Comparison of ENCODE assay signal across 8 mouse cellular contexts in genomic region chr19:25610015-25610410, GRCm38 (mm10). TPM values are rescaled to one million over a fixed set of nuclear protein-coding genes. Genes with fewer than 3 reads are reported as not detected.
DNase-seq lines count a peak whose midpoint lies in the region; ATAC-seq and TF ChIP-seq lines count a peak whose summit lies in the region.

Dmrt3 (plus strand) TSS chr19:25610301.

- 0% methylated on average over 19 of the region's 29 CpGs for WGBS in kidney, postnatal 0 days
- WGBS in embryonic facial prominence, embryonic 11.5 days = under 1% methylated on average over 26 of the region's 29 CpGs
- 1% methylated on average over 26 of the region's 29 CpGs for WGBS in intestine, embryonic 16.5 days
- WGBS in neural tube, embryonic 15.5 days = under 1% methylated on average over 25 of the region's 29 CpGs

- peak within 1 kb of the TSS; percentile 58 for H3K4me2 ChIP-seq in kidney, postnatal 0 days (ENCODE audit: low read length)
- peak within 1 kb of the TSS; percentile 59 for H3K4me2 ChIP-seq in embryonic facial prominence, embryonic 11.5 days (ENCODE audit: low read depth, low read length)
- H3K4me2 ChIP-seq in intestine, embryonic 16.5 days (ENCODE audit: low read depth, low read length) = peak within 1 kb of the TSS; percentile 61
- peak within 1 kb of the TSS; percentile 49 for H3K4me2 ChIP-seq in neural tube, embryonic 15.5 days

- H3K27ac ChIP-seq in kidney, postnatal 0 days = no peak within 1 kb of the TSS
- no peak within 1 kb of the TSS for H3K27ac ChIP-seq in embryonic facial prominence, embryonic 11.5 days (replicated peaks; ENCODE audit: low read depth, low read length)
- H3K27ac ChIP-seq in intestine, embryonic 16.5 days (ENCODE audit: low read length) = no peak within 1 kb of the TSS
- no peak within 1 kb of the TSS for H3K27ac ChIP-seq in neural tube, embryonic 15.5 days (replicated peaks)

- peaks cover 22% of the 10 kb centered on the region; the same call in 1 of the 2 replicates for H3K4me1 ChIP-seq in kidney, postnatal 0 days (replicated peaks; ENCODE audit: insufficient read depth, low read length)
- peaks cover 17% of the 10 kb centered on the region for H3K4me1 ChIP-seq in embryonic facial prominence, embryonic 11.5 days (ENCODE audit: control insufficient read depth, insufficient read depth, low read length)
- peaks cover 23% of the 10 kb centered on the region for H3K4me1 ChIP-seq in intestine, embryonic 16.5 days (ENCODE audit: control insufficient read depth, insufficient read depth, low read length)
- peaks cover 23% of the 10 kb centered on the region for H3K4me1 ChIP-seq in neural tube, embryonic 15.5 days

- H3K9me3 ChIP-seq in kidney, postnatal 0 days (replicated peaks; ENCODE audit: low read length) = no peaks in the 10 kb centered on the region
- H3K9me3 ChIP-seq in embryonic facial prominence, embryonic 11.5 days (replicated peaks; ENCODE audit: control insufficient read depth, low read length) = no peaks in the 10 kb centered on the region
- H3K9me3 ChIP-seq in intestine, embryonic 16.5 days (ENCODE audit: control insufficient read depth, low read length) = no peaks in the 10 kb centered on the region
- H3K9me3 ChIP-seq in neural tube, embryonic 15.5 days (replicated peaks) = no peaks in the 10 kb centered on the region

- no peak for ATAC-seq in kidney, postnatal 0 days (replicated peaks; ENCODE audit: low FRiP score, low read depth)
- peak; percentile 64 for ATAC-seq in embryonic facial prominence, embryonic 11.5 days (replicated peaks; ENCODE audit: insufficient number of reproducible peaks, low FRiP score, low TSS enrichment, low read depth)
- ATAC-seq in intestine, embryonic 16.5 days = no peak
- ATAC-seq in neural tube, embryonic 15.5 days (ENCODE audit: low FRiP score) = peak; percentile 33; the same call in 1 of the 2 replicates

- no peak for DNase-seq in kidney, postnatal 0 days (ENCODE audit: low spot score)
- DNase-seq in kidney, postnatal 36 days = no peak
- DNase-seq in embryonic facial prominence, embryonic 11.5 days (ENCODE audit: low spot score) = no peak
- DNase-seq in cerebellum, adult 11-12 months = no peak
- no peak for DNase-seq in c-Kit-positive CD71-positive TER-119-positive erythroid progenitor cells, embryonic 14.5 days (ENCODE audit: low spot score)
- no peak for DNase-seq in adrenal gland, adult 2 months

- no peak within 1 kb of the TSS for H3K9ac ChIP-seq in kidney, postnatal 0 days (ENCODE audit: low read depth, low read length)
- H3K9ac ChIP-seq in embryonic facial prominence, embryonic 11.5 days (replicated peaks; ENCODE audit: low read length) = peak within 1 kb of the TSS; percentile 28; the same call in 1 of the 2 replicates
- peak within 1 kb of the TSS; percentile 4; the same call in 1 of the 2 replicates for H3K9ac ChIP-seq in intestine, embryonic 16.5 days (ENCODE audit: low read depth, low read length)
- no peak within 1 kb of the TSS for H3K9ac ChIP-seq in neural tube, embryonic 15.5 days (replicated peaks)

- H3K4me3 ChIP-seq in kidney, postnatal 0 days (replicated peaks; ENCODE audit: low read depth, low read length) = peak within 1 kb of the TSS; percentile 40
- peak within 1 kb of the TSS; percentile 33 for H3K4me3 ChIP-seq in embryonic facial prominence, embryonic 11.5 days (ENCODE audit: low read depth, low read length)
- peak within 1 kb of the TSS; percentile 45 for H3K4me3 ChIP-seq in intestine, embryonic 16.5 days (ENCODE audit: low read length)
- peak within 1 kb of the TSS; percentile 28 for H3K4me3 ChIP-seq in neural tube, embryonic 15.5 days (replicated peaks)

- H3K27me3 ChIP-seq in kidney, postnatal 0 days (ENCODE audit: insufficient read depth, low read length) = peaks cover 95% of the 10 kb centered on the region
- H3K27me3 ChIP-seq in embryonic facial prominence, embryonic 11.5 days (ENCODE audit: control insufficient read depth, insufficient read depth, low read length) = peaks cover 81% of the 10 kb centered on the region
- peaks cover 88% of the 10 kb centered on the region for H3K27me3 ChIP-seq in intestine, embryonic 16.5 days (replicated peaks; ENCODE audit: control insufficient read depth, insufficient read depth, low read length)
- peaks cover 91% of the 10 kb centered on the region for H3K27me3 ChIP-seq in neural tube, embryonic 15.5 days (replicated peaks)

- no peak for TF ChIP-seq CTCF in kidney, postnatal 0 days (IDR thresholded peaks at IDR 0.05; ENCODE audit: low read depth)

- H3K36me3 ChIP-seq in kidney, postnatal 0 days (ENCODE audit: insufficient read depth, low read length) = no peaks in the 10 kb centered on the region
- no peaks in the 10 kb centered on the region for H3K36me3 ChIP-seq in embryonic facial prominence, embryonic 11.5 days (replicated peaks; ENCODE audit: control insufficient read depth, insufficient read depth, low read depth, low read length)
- no peaks in the 10 kb centered on the region for H3K36me3 ChIP-seq in intestine, embryonic 16.5 days (ENCODE audit: control insufficient read depth, insufficient read depth, low read length)
- no peaks in the 10 kb centered on the region for H3K36me3 ChIP-seq in neural tube, embryonic 15.5 days

RNA-seq across cellular contexts. Expression of gene Dmrt3, which starts in this region (rescaled TPM):
- 0.04 TPM in 1 of 2 replicates, not detected in the other for polyA plus RNA-seq in kidney, postnatal 0 days (2015; fragmentation: Nextera tagmentation; extraction: Ambion mirVana)
- polyA plus RNA-seq in embryonic facial prominence, embryonic 11.5 days (2014; fragmentation: Nextera tagmentation; extraction: Ambion mirVana) = 1.6 and 2.9 TPM in 2 replicates
- polyA plus RNA-seq in intestine, embryonic 16.5 days (2015; fragmentation: Nextera tagmentation; extraction: Ambion mirVana) = 0.15 and 0.20 TPM in 2 replicates
- 1.8 and 1.9 TPM in 2 replicates for polyA plus RNA-seq in neural tube, embryonic 15.5 days (2015; fragmentation: Nextera tagmentation; extraction: Ambion mirVana)
- not detected for total RNA-seq in adrenal gland, adult 2 months (2021)
- not detected in 2 replicates for polyA plus RNA-seq in adrenal gland, adult 2 months (2012; rRNA removed)

Comparison
In these comparisons a context has a peak if more than half of its experiments do, and no peak if none do; other contexts are left out.
1. ATAC-seq: peak in embryonic facial prominence, embryonic 11.5 days (single experiment) and neural tube, embryonic 15.5 days (single experiment); none in kidney, postnatal 0 days (single experiment) and intestine, embryonic 16.5 days (single experiment).
2. H3K9ac ChIP-seq: peak in embryonic facial prominence, embryonic 11.5 days (single experiment) and intestine, embryonic 16.5 days (single experiment); none in kidney, postnatal 0 days (single experiment) and neural tube, embryonic 15.5 days (single experiment).
3. Peak in every context shown above with its lines, with median percentiles within 50 percentile points of each other: H3K4me2 ChIP-seq and H3K4me3 ChIP-seq.